Mouse (Mus musculus): ENCODE data around the gene Popdc3.
"Not testable (repeated sequence)": the region's sequence is repeated elsewhere in the genome, so short reads cannot be mapped to it uniquely, and the experiment has no call there.

Gene Popdc3

DNA sequence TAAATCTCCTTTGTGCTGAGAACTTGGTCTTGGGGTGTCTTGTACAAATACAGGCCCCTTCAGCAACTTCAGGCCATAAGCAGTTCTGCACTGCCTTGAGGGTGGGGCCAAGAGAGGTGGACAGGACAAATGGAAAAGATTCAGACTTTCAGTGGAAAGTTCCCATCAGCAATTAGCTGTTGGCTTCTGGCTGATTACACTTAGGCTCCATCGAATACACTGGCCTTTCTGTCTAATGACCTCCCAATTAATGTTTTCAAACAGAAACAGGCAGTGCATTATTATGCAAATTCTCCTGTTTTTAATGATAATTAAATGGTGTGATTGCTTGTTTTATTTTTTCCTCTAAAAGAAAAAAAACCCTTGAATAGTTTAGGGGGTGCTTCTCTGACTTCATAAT is 146.3 kb downstream of the Popdc3 start:
- DNase-seq, result no peak

GRCm38 (mm10) chr10:45328196-45329000 is 150.5 kb downstream of the Popdc3 start:
- DNase-seq, result no peak

GRCm38 (mm10) chr10:45334925-45335324 is 157.0 kb downstream of the Popdc3 start:
- DNase-seq, result no peak

DNA sequence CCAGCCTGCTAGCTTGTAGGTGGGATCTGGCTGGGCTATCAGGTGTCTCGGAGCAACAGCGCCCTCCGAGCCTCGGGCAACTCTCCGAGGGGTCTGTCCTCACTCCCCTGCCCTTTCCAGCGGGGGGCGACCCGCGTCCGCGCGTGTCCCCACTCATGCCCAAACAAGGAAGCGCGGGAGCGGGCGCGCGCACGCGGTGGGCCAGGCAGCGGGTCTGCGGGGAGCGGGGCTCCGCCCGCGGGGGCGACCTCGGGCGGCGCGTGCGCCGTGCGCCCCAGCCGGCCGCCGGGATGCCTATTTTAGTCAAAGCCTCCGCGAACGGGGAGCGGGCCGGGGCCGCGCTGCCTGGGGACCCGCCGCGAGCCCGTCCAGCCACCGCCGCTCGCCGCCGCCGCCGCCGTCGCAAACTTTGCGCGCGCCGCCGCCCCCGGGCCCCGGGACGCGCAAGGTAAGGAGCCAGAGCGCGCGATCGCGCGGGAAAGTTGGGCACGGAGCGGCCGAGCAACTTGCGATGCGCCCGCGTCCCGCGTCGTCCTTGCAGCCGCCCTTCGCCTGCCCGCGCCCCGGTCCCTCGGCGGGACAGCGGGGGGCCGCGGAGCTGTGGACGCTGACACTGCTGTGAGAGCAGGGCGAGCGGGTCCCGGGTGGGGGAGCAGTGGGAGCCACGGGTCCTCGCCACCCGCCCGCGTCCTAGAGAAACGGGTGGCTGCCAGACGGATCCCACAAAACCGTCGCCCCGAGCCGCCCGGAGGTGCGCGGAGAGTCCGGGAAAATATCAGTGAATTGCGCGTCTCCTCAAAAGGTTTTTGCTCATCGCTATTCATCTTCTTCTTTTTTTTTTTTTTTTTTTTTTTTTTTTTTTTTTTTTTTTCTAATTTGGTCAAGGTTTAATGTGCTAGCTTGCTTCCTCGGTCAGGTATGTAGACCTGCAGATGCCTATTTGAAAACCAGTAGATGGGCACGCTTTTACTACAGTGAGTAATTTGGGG is 157.8 kb downstream of the Popdc3 start, which contains the start of gene Bves:
Gene Bves (plus strand): TSS at position 339 of the 989 bp plus-strand sequence.
- DNase-seq, result no peak

DNA sequence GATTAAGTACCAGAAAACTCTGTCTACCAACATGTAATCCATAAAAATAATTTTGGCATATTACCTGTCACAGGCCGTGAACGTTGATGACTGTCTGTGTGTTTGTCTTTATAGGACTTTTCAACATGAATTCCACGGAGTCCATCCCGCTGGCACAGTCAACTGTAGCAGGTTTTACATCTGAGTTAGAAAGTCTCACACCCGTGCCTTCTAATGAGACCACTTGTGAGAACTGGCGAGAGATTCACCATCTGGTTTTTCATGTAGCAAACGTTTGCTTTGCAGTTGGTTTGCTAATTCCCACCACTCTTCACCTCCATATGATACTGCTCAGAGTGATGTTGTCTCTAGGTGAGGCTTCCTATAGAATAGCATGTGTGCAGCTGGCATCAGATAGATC is 161.2 kb downstream of the Popdc3 start:
- DNase-seq, result no peak

GRCm38 (mm10) chr10:45344381-45344780 is 166.5 kb downstream of the Popdc3 start:
- DNase-seq, result no peak

DNA sequence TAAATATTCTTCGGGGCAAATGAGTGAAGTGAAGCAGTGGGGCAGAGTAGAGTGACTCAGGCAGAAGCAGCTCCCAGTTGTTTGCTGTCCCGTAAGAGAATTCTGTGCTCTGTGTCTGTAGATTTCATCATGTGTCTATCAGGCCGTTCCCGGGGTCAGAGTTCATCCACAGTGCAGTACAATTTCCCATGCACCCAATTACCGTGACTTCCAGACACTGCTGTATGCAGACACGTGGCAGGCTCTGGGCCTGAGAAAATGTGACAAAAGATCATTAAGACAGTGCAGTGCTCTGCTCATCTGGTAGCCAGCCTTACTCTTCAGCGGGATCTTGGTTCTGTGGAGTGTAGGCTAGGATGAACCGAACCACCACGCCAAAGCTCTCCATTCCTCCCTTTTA is 167.3 kb downstream of the Popdc3 start:
- no peak for DNase-seq

DNA sequence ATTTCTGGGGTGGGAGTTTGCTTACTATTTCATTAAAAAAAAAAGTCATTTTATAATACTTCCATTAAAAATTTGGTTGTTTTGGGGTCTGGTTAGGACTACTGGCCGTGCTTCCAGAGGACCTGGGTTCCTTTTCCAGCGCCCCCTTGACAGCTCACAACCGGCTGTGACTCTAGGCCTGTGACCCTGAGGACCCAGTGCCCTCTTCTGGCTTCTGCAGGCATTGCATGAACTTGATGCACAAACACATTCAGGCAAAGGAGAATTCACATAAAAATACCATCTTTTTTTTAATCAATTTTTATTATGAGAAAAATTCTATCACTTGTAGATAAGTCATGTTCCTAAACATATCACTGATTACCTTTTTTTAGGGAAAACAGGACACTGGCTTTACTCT is 170.2 kb downstream of the Popdc3 start:
- not testable (repeated sequence) for DNase-seq

DNA sequence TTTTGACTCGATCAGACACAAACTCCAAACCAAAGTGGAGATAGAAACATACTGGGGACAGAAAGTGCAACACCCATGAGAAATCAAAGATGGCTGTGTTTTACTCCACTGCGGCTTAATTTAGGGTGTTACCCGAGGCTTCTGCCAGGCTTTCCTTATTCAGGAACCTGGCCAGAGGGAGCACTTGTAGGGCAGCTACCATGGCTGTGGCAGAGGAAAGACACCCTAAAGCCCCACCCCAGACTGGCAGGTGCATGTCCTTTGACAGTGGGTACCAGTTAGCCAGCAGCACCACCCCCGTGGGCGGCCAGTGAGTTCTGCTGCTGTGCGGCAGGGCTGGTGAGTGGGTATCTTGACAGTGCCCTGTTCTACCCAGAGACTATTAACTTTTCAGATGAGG is 178.2 kb downstream of the Popdc3 start:
- no peak for DNase-seq

- DNase-seq, result no peak
Measured at GRCm38 (mm10) chr10:45363396-45363795, 185.5 kb downstream of the Popdc3 start.

- DNase-seq, result no peak
Measured at GRCm38 (mm10) chr10:45366987-45367705, 189.2 kb downstream of the Popdc3 start.
